9 mouse cellular contexts compared by ENCODE assay signal in the genomic region with DNA sequence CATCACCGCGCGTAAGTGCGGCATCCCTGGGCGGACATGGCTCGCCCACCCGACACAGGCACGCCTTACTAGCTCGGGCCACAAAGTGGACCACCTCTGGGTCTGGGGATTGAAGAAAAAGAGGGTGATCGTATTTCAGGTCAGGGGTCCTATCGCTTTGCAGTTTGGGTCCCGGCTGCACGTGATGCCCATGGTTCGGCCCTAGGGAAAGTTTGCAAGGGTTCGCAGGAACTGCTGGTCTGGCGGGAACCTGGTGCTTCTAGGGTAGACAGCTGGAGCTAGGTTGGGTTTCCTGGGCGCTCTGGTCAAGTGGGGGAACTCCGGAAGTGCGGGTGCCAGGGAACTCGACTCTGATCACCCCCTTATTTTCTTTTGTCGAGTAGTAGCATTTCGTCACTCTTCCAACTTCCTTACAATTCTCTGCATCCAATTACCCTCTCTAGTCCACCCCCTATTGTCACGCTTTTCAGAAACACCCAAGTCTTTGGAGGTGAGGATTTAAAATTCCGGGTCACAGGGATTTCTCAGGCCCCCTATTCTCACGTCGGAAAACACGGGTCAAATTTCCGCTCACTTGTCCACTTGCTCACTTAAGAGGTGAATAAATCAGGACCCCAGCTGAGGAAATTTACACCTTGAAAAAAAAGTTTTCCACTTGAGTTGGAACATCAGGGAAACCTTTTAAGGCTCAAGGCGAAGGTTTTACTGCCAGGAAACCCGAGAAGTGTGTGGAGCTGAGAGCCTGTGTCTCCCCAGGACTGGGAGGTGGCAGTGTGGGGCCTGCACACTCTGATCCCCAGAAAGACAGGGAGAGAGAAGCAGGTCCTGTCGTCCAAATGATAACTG. TPM values are rescaled to one million over a fixed set of nuclear protein-coding genes. Genes with fewer than 3 reads are reported as not detected.
DNase-seq lines count a peak whose midpoint lies in the region; ATAC-seq and TF ChIP-seq lines count a peak whose summit lies in the region.
"Had no signal": no experiment of that assay in that cellular context is flagged by ENCODE, and none has a peak within 500 bp of the region (broad histone marks: within the 10 kb centered on the region; RNA-seq: fewer than 3 reads in every experiment).

No protein-coding gene starts in this region.

- H3K36me3 ChIP-seq in kidney, postnatal 0 days (ENCODE audit: insufficient read depth, low read length), result no peaks in the 10 kb centered on the region
- no peaks in the 10 kb centered on the region for H3K36me3 ChIP-seq in embryonic facial prominence, embryonic 12.5 days
- no peaks in the 10 kb centered on the region for H3K36me3 ChIP-seq in intestine, embryonic 16.5 days (ENCODE audit: control insufficient read depth, insufficient read depth, low read length)
- no peaks in the 10 kb centered on the region for H3K36me3 ChIP-seq in neural tube, embryonic 11.5 days (ENCODE audit: control insufficient read depth, insufficient read depth, low read length)

- H3K4me1 ChIP-seq in kidney, postnatal 0 days (replicated peaks; ENCODE audit: insufficient read depth, low read length), result 0 out of 2 replicates have a peak, but pooled peaks cover 6% of the 10 kb centered on the region
- peaks cover 18% of the 10 kb centered on the region; the same call in 1 of the 2 replicates for H3K4me1 ChIP-seq in embryonic facial prominence, embryonic 12.5 days
- peaks cover 15% of the 10 kb centered on the region for H3K4me1 ChIP-seq in intestine, embryonic 16.5 days (ENCODE audit: control insufficient read depth, insufficient read depth, low read length)
- peaks cover 5% of the 10 kb centered on the region for H3K4me1 ChIP-seq in neural tube, embryonic 11.5 days (ENCODE audit: control insufficient read depth, insufficient read depth, low read length)

- TF ChIP-seq CTCF in kidney, postnatal 0 days (IDR thresholded peaks at IDR 0.05; ENCODE audit: low read depth), result no peak

- H3K4me3 ChIP-seq in kidney, postnatal 0 days (replicated peaks; ENCODE audit: low read depth, low read length), result peak overlapping the region; percentile 61
- peak overlapping the region; percentile 51 for H3K4me3 ChIP-seq in embryonic facial prominence, embryonic 12.5 days
- H3K4me3 ChIP-seq in intestine, embryonic 16.5 days (ENCODE audit: low read length), result peak overlapping the region; percentile 64
- peak overlapping the region; percentile 57 for H3K4me3 ChIP-seq in neural tube, embryonic 11.5 days (ENCODE audit: low read depth, low read length)

- 5% methylated on average over 31 of the region's 31 CpGs for WGBS in kidney, postnatal 0 days
- 2% methylated on average over 31 of the region's 31 CpGs for WGBS in embryonic facial prominence, embryonic 12.5 days
- 9% methylated on average over 31 of the region's 31 CpGs for WGBS in intestine, embryonic 16.5 days
- WGBS in neural tube, embryonic 11.5 days, result 1% methylated on average over 31 of the region's 31 CpGs

- H3K27ac ChIP-seq in kidney, postnatal 0 days, result peak overlapping the region; percentile 85
- peak overlapping the region; percentile 47; the same call in 1 of the 2 replicates for H3K27ac ChIP-seq in embryonic facial prominence, embryonic 12.5 days
- H3K27ac ChIP-seq in intestine, embryonic 16.5 days (ENCODE audit: low read length), result no peak overlapping the region; the same call in 1 of the 2 replicates
- H3K27ac ChIP-seq in neural tube, embryonic 11.5 days (ENCODE audit: low read depth, low read length), result no peak overlapping the region

- peak; percentile 10 for ATAC-seq in kidney, postnatal 0 days (replicated peaks; ENCODE audit: low FRiP score, low read depth)
- no peak for ATAC-seq in embryonic facial prominence, embryonic 12.5 days (ENCODE audit: insufficient number of reproducible peaks, insufficient read depth, low FRiP score, low TSS enrichment)
- ATAC-seq in intestine, embryonic 16.5 days, result no peak
- no peak for ATAC-seq in neural tube, embryonic 11.5 days (ENCODE audit: insufficient read depth, low FRiP score, low TSS enrichment)

- H3K27me3 ChIP-seq in kidney, postnatal 0 days (ENCODE audit: insufficient read depth, low read length), result 0 out of 2 replicates have a peak, but pooled peaks cover 4% of the 10 kb centered on the region
- peaks cover 59% of the 10 kb centered on the region for H3K27me3 ChIP-seq in embryonic facial prominence, embryonic 12.5 days
- peaks cover 38% of the 10 kb centered on the region for H3K27me3 ChIP-seq in intestine, embryonic 16.5 days (replicated peaks; ENCODE audit: control insufficient read depth, insufficient read depth, low read length)
- H3K27me3 ChIP-seq in neural tube, embryonic 11.5 days (ENCODE audit: control insufficient read depth, insufficient read depth, low read length), result peaks cover 40% of the 10 kb centered on the region

- no peaks in the 10 kb centered on the region for H3K9me3 ChIP-seq in kidney, postnatal 0 days (replicated peaks; ENCODE audit: low read length)
- H3K9me3 ChIP-seq in embryonic facial prominence, embryonic 12.5 days, result no peaks in the 10 kb centered on the region
- no peaks in the 10 kb centered on the region for H3K9me3 ChIP-seq in intestine, embryonic 16.5 days (ENCODE audit: control insufficient read depth, low read length)
- H3K9me3 ChIP-seq in neural tube, embryonic 11.5 days (ENCODE audit: control insufficient read depth, low read length), result no peaks in the 10 kb centered on the region

- H3K9ac ChIP-seq in kidney, postnatal 0 days (ENCODE audit: low read depth, low read length), result peak overlapping the region; percentile 63
- peak overlapping the region; percentile 54 for H3K9ac ChIP-seq in embryonic facial prominence, embryonic 12.5 days
- peak overlapping the region; percentile 63 for H3K9ac ChIP-seq in intestine, embryonic 16.5 days (ENCODE audit: low read depth, low read length)
- peak overlapping the region; percentile 60 for H3K9ac ChIP-seq in neural tube, embryonic 11.5 days (ENCODE audit: low read length)

- H3K4me2 ChIP-seq in kidney, postnatal 0 days (ENCODE audit: low read length), result peak overlapping the region; percentile 91
- H3K4me2 ChIP-seq in embryonic facial prominence, embryonic 12.5 days (replicated peaks), result peak overlapping the region; percentile 90
- peak overlapping the region; percentile 92 for H3K4me2 ChIP-seq in intestine, embryonic 16.5 days (ENCODE audit: low read depth, low read length)
- H3K4me2 ChIP-seq in neural tube, embryonic 11.5 days (ENCODE audit: low read depth), result peak overlapping the region; percentile 89

- peak; percentile 70 for DNase-seq in kidney, postnatal 0 days (ENCODE audit: low spot score)
- no peak for DNase-seq in kidney, adult 8-10 months
- no peak for DNase-seq in neural tube, embryonic 11.5 days (ENCODE audit: low spot score)
- DNase-seq in cerebellum, adult 9-11 months, result no peak
- DNase-seq in frontal cortex, postnatal 14 days (ENCODE audit: low spot score in 2 of 2), result no peak
- DNase-seq in left cerebral cortex, adult 11 months (ENCODE audit: low spot score), result no peak
- DNase-seq: cerebellum, adult 8-10 months had no signal

RNA-seq across cellular contexts. Expression of a gene that starts 1.2 kb away (rescaled TPM):
- polyA plus RNA-seq in kidney, postnatal 0 days (2015; fragmentation: Nextera tagmentation; extraction: Ambion mirVana), result 43.5 and 44.3 TPM in 2 replicates
- polyA plus RNA-seq in embryonic facial prominence, embryonic 12.5 days (2016; fragmentation: Nextera tagmentation; extraction: Ambion mirVana), result 11.0 and 16.0 TPM in 2 replicates
- 14.2 and 15.1 TPM in 2 replicates for polyA plus RNA-seq in intestine, embryonic 16.5 days (2015; fragmentation: Nextera tagmentation; extraction: Ambion mirVana)
- polyA plus RNA-seq in neural tube, embryonic 11.5 days (2014; fragmentation: Nextera tagmentation; extraction: Ambion mirVana), result 10.0 and 13.2 TPM in 2 replicates

Comparison
In these comparisons a context has a peak if more than half of its experiments do, and no peak if none do; other contexts are left out.
1. H3K27ac ChIP-seq: peak in kidney, postnatal 0 days (single experiment) and embryonic facial prominence, embryonic 12.5 days (single experiment); none in intestine, embryonic 16.5 days (single experiment) and neural tube, embryonic 11.5 days (single experiment).
2. Peak in every context shown above with its lines, with median percentiles within 50 percentile points of each other: H3K4me2 ChIP-seq, H3K4me3 ChIP-seq and H3K9ac ChIP-seq.